Mouse (Mus musculus): Measurements from ENCODE around the gene Apopt1.

Gene Apopt1

GRCm38 (mm10) chr12:111769816-111770577 lies 56.9 kb downstream of the Apopt1 start:
- DNase-seq (ENCODE audit: low read depth, low spot score), result no peak

GRCm38 (mm10) chr12:111770651-111771050 lies 57.6 kb downstream of the Apopt1 start:
- DNase-seq (ENCODE audit: low read depth, low spot score), result no peak

DNA sequence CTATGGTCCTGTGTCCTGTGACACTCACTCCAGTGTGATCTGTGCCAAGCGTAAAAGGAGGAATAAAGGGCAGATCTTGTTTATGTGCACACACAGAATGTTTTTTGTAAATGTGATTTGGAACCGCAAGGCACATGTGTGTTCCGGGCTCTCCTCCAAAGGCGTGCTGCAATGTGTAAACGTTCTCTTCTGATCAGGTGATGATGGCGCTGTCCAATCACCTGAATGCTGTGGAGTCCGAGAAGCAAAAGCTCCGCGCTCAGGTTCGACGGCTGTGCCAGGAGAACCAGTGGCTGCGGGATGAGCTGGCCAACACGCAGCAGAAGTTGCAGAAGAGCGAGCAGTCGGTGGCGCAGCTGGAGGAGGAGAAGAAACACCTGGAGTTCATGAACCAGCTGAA lies 61.1 kb downstream of the Apopt1 start:
- DNase-seq (ENCODE audit: low read depth, low spot score), result peak; percentile 31

- DNase-seq (ENCODE audit: low read depth, low spot score), result no peak
Observed at GRCm38 (mm10) chr12:111774845-111775244, 61.8 kb downstream of the Apopt1 start.

DNA sequence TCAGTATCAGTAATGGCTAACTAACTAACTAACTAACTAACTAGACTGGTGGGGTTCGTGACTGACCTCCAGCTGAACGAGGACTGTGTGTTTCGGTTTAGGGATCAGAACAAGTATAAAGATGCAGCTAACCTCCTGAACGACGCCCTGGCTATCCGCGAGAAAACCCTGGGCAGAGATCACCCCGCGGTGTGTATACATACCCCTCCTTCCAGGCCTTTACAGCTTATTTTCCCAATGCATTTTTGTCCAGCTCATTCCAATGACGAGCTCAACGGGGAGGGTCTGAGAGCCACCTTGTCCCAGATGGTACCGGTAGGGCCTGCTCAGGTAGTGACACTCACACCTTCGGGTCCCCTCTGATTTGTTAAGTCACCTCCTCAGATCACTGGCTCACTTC lies 64.9 kb downstream of the Apopt1 start:
- no peak for DNase-seq (ENCODE audit: low read depth, low spot score)

DNA sequence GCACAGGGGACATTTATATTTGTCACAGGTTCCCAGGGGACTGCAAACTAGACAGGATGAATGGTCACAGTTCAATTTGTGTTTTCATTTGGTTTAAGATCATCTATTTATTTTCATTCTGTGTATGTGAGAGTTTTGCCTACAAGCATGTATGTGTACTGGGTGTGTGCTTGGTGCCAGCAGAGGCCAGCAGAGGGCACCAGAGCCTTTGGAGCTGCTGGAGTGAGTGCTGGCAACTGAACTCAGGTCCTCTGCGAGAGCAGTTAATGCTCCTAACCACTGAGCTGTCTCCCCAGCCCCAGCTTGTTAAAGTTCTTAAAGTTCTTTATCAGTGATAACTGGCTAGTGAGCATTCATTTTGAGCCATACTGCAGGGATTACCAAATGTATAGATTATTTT lies 66.5 kb downstream of the Apopt1 start:
- peak; percentile 53 for DNase-seq (ENCODE audit: low read depth, low spot score)

- DNase-seq (ENCODE audit: low read depth, low spot score), result no peak
Observed at GRCm38 (mm10) chr12:111785174-111785573, 72.1 kb downstream of the Apopt1 start.

DNA sequence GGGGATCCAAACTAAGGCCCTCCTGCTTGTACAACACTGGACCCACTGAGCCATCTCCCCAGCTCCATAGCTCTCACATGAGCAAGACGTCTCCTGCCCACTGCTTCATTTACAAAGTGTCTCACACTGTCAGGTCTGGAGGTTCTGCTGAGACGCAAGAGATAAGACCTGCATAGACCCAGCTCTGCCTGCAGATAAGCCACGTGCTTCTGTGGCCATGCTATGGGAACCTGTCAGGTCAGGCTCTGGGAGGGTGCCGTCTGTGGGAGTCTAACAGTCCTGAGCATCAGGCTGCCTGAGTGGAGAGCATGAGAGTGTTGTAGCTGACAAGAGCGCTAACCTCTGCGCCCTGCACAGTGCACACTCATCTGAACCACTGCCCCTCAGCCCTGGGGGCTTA lies 74.0 kb downstream of the Apopt1 start:
- DNase-seq (ENCODE audit: low read depth, low spot score), result no peak

DNA sequence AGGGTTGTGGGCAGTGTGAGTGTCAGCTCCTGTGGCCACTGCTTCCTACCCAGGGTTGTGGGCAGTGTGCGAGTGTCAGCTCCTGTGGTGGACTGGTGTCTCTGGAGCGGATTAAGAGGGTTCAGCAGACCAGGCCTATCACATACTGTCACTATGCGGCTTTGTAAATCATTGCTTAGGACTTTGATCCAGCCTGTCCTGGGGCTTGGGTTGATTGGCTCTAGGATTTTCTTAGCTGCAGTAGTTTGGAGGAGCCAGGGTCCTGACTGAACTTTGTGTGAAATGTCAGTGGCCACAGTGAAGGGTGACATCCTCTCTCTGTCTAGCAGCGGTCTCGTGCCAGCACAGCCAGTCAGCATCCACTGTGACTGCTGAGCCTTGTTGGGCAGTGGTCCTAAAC lies 77.0 kb downstream of the Apopt1 start:
- DNase-seq (ENCODE audit: low read depth, low spot score), result no peak

GRCm38 (mm10) chr12:111790631-111791030 lies 77.6 kb downstream of the Apopt1 start:
- no peak for DNase-seq (ENCODE audit: low read depth, low spot score)

GRCm38 (mm10) chr12:111791474-111792104 lies 78.5 kb downstream of the Apopt1 start:
- no peak for DNase-seq (ENCODE audit: low read depth, low spot score)

DNA sequence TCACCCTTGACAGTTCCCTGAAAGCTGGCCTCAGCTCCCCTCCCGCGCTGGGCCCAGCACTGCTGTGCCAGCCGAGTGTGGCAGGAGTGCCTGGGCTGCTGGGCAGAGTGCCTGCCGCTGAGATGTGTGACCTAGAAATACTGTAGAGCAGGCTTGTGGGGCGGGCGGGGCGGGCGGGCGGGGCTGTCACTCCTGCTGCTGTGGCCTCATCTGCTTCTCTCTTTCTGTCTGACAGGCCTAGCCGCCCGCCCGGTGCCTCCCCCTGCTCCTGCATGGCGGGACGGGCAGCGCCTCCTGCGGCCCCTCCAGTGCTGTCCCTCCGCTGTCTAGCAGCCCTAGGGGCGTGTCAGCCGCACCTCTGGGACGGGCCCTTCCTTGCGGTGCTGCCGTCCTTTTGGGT lies 81.0 kb downstream of the Apopt1 start:
- DNase-seq (ENCODE audit: low read depth, low spot score), result no peak

GRCm38 (mm10) chr12:111794526-111795179 lies 81.6 kb downstream of the Apopt1 start:
- DNase-seq (ENCODE audit: low read depth, low spot score), result no peak

- no peak for DNase-seq (ENCODE audit: low read depth, low spot score)
Observed at GRCm38 (mm10) chr12:111795180-111795895, 82.3 kb downstream of the Apopt1 start.

- no peak for DNase-seq (ENCODE audit: low read depth, low spot score)
Observed at GRCm38 (mm10) chr12:111797251-111797650, 84.2 kb downstream of the Apopt1 start.

DNA sequence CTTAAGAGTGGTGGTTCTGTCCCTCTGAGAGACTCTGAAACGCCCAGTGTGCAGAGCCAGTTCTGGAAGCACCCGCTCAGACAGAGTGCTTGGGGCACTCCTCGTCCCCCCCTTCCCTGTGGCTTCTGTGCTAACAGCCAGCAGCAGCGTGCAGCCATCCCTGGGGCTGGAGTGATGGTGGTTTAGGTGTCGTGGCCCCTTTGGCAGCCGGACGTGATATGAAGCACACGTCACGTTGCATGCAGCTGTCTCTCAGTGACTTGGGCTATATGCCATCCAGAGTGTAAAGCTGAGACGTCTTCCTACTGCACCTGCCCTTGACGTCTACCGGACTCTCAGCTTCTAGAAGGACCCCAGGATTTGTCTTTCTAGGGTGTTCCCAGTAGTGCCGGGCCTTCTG lies 85.4 kb downstream of the Apopt1 start:
- DNase-seq (ENCODE audit: low read depth, low spot score), result no peak

DNA sequence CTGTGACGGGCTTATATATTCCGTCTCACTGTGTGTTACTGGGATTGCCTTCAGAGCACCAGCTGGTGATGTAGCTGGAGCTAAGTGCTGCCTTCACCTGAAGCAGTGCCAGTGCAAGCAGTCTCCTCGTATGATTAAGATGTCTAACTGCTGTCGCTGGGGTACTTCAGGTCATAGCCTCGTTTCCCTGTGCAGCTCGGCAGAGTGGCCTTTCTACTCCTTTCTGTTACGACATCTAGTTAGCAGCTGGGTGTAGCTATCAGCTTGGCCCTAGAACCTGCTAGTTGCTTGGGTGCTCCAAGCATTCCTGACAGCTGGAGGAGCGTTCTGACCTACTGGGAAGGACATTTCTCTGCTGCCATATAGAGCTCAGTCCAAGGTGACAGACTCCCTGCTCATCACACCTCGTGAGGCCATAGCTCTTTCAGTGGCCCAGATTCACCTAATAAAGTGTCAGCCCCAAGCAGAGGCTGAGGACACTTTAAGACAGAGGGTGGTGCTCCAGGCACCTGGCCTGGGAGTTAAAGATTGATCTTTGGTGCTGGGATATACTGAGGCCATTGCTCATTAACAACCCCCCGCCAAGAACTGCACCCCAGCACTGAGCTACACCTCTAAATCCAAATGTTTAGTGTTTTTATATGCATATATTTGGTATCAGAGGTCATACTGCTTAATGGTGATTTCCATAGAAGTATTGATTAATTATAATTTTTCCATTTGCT lies 87.6 kb downstream of the Apopt1 start:
- no peak for DNase-seq (ENCODE audit: low read depth, low spot score)

GRCm38 (mm10) chr12:111803538-111803937 lies 90.5 kb downstream of the Apopt1 start:
- DNase-seq (ENCODE audit: low read depth, low spot score), result no peak

Measured in ES-CJ7 (cell line).